Mouse (Mus musculus) c-Kit-positive CD71-negative TER-119-negative erythroid progenitor cells, embryonic 14.5 days (primary cell): Measurements from ENCODE around the gene Frmpd4.

Source experiments
- DNase-seq: peaks from one replicate; pipeline ENCODE4 v3.0.0-alpha.2; 2013; ENCODE audit warnings: low read depth

The Frmpd4 gene

GRCm38 (mm10) chrX:168577131-168577530 lies at the start of gene Frmpd4:
Frmpd4 (minus strand) TSS chrX:168577231.
- no peak for DNase-seq

- DNase-seq: no peak
Measured at GRCm38 (mm10) chrX:168595193-168595592, 18.2 kb upstream of the Frmpd4 start.

- no peak for DNase-seq
Measured at GRCm38 (mm10) chrX:168584303-168584702, 7.3 kb upstream of the Frmpd4 start.

GRCm38 (mm10) chrX:168571808-168572207 lies 5.2 kb downstream of the Frmpd4 start:
- DNase-seq: no peak

GRCm38 (mm10) chrX:168569231-168569630 lies 7.8 kb downstream of the Frmpd4 start:
- DNase-seq: no peak

GRCm38 (mm10) chrX:168505254-168505653 lies 71.8 kb downstream of the Frmpd4 start:
- no peak for DNase-seq

GRCm38 (mm10) chrX:168455233-168455632 lies 121.8 kb downstream of the Frmpd4 start:
- DNase-seq: no peak

GRCm38 (mm10) chrX:168431206-168431605 lies 145.8 kb downstream of the Frmpd4 start:
- no peak for DNase-seq

GRCm38 (mm10) chrX:168429814-168430213 lies 147.2 kb downstream of the Frmpd4 start:
- no peak for DNase-seq

- DNase-seq: peak; percentile 9
Measured at GRCm38 (mm10) chrX:168415403-168415802, 161.6 kb downstream of the Frmpd4 start.

GRCm38 (mm10) chrX:168403512-168403911 lies 173.5 kb downstream of the Frmpd4 start:
- no peak for DNase-seq

GRCm38 (mm10) chrX:168350431-168350830 lies 226.6 kb downstream of the Frmpd4 start:
- DNase-seq: no peak

GRCm38 (mm10) chrX:168349320-168350225 lies 227.5 kb downstream of the Frmpd4 start:
- no peak for DNase-seq

- no peak for DNase-seq
Measured at GRCm38 (mm10) chrX:168338212-168338611, 238.8 kb downstream of the Frmpd4 start.

GRCm38 (mm10) chrX:168325161-168325560 lies 251.9 kb downstream of the Frmpd4 start:
- DNase-seq: no peak

GRCm38 (mm10) chrX:168312158-168312557 lies 264.9 kb downstream of the Frmpd4 start:
- no peak for DNase-seq

GRCm38 (mm10) chrX:168310143-168310542 lies 266.9 kb downstream of the Frmpd4 start:
- DNase-seq: no peak

- DNase-seq: no peak
Measured at GRCm38 (mm10) chrX:168292506-168292905, 284.5 kb downstream of the Frmpd4 start.

- no peak for DNase-seq
Measured at GRCm38 (mm10) chrX:168207034-168207433, 370.0 kb downstream of the Frmpd4 start.

GRCm38 (mm10) chrX:168191944-168192343 lies 385.1 kb downstream of the Frmpd4 start:
- DNase-seq: no peak

- no peak for DNase-seq
Measured at GRCm38 (mm10) chrX:168189563-168189962, 387.5 kb downstream of the Frmpd4 start.

- DNase-seq: no peak
Measured at GRCm38 (mm10) chrX:168163001-168163400, 414.0 kb downstream of the Frmpd4 start.

GRCm38 (mm10) chrX:168158866-168159265 lies 418.2 kb downstream of the Frmpd4 start:
- DNase-seq: no peak

- no peak for DNase-seq
Measured at GRCm38 (mm10) chrX:168141051-168141450, 436.0 kb downstream of the Frmpd4 start.
